Mouse (Mus musculus): ENCODE results near the gene Vmo1. TPM values are rescaled to one million over a fixed set of nuclear protein-coding genes. Genes with fewer than 3 reads are reported as not detected.
"Not testable (repeated sequence)": the region's sequence is repeated elsewhere in the genome, so short reads cannot be mapped to it uniquely, and the experiment has no call there.

The Vmo1 gene
- polyA plus RNA-seq, 1 experiment from 2014 or later: not detected

- H3K9me3 ChIP-seq: no peaks in the 10 kb centered on the region
- WGBS: 69% methylated on average over 14 of the region's 14 CpGs
- no peak overlapping the region for H3K4me2 ChIP-seq
Observed at GRCm38 (mm10) chr11:70499566-70500475, 14.6 kb downstream of the Vmo1 start.

GRCm38 (mm10) chr11:70489684-70490083 is 24.7 kb downstream of the Vmo1 start:
- H3K27me3 ChIP-seq: no peaks in the 10 kb centered on the region
- no peak for ATAC-seq (ENCODE audit: low FRiP score, low read depth)
- no peak overlapping the region for H3K9ac ChIP-seq
- no peak overlapping the region for H3K27ac ChIP-seq (replicated peaks)
- H3K4me1 ChIP-seq (replicated peaks): no peaks in the 10 kb centered on the region
- H3K9me3 ChIP-seq: no peaks in the 10 kb centered on the region
- no peaks in the 10 kb centered on the region for H3K36me3 ChIP-seq
- H3K4me2 ChIP-seq: no peak overlapping the region
- 90% methylated on average over 6 of the region's 6 CpGs for WGBS
- no peak overlapping the region for H3K4me3 ChIP-seq

More at GRCm38 (mm10) chr11:70499566-70500475, 14.6 kb downstream of the Vmo1 start:
- no peak overlapping the region for H3K27ac ChIP-seq (replicated peaks)
- no peak overlapping the region for H3K9ac ChIP-seq
- no peaks in the 10 kb centered on the region for H3K27me3 ChIP-seq
- H3K4me3 ChIP-seq: no peak overlapping the region
- no peaks in the 10 kb centered on the region for H3K4me1 ChIP-seq (replicated peaks)
- H3K36me3 ChIP-seq: no peaks in the 10 kb centered on the region
- no peak for ATAC-seq (ENCODE audit: low FRiP score, low read depth)

GRCm38 (mm10) chr11:70489138-70489537 is 25.3 kb downstream of the Vmo1 start:
- ATAC-seq (ENCODE audit: low FRiP score, low read depth): no peak
- no peak overlapping the region for H3K9ac ChIP-seq
- no peak overlapping the region for H3K27ac ChIP-seq (replicated peaks)
- H3K4me1 ChIP-seq (replicated peaks): no peaks in the 10 kb centered on the region
- no peaks in the 10 kb centered on the region for H3K36me3 ChIP-seq
- H3K4me3 ChIP-seq: no peak overlapping the region
- H3K4me2 ChIP-seq: no peak overlapping the region
- 86% methylated on average over 3 of the region's 3 CpGs for WGBS
- H3K27me3 ChIP-seq: no peaks in the 10 kb centered on the region
- no peaks in the 10 kb centered on the region for H3K9me3 ChIP-seq

- no peak for ATAC-seq (ENCODE audit: low FRiP score, low read depth)
Observed at GRCm38 (mm10) chr11:70487816-70488215, 26.6 kb downstream of the Vmo1 start.

GRCm38 (mm10) chr11:70485498-70485897 is 28.9 kb downstream of the Vmo1 start:
- no peaks in the 10 kb centered on the region for H3K27me3 ChIP-seq
- no peak overlapping the region for H3K4me3 ChIP-seq
- no peaks in the 10 kb centered on the region for H3K4me1 ChIP-seq (replicated peaks)
- ATAC-seq (ENCODE audit: low FRiP score, low read depth): no peak
- H3K4me2 ChIP-seq: no peak overlapping the region
- no peak overlapping the region for H3K9ac ChIP-seq
- H3K36me3 ChIP-seq: no peaks in the 10 kb centered on the region
- H3K27ac ChIP-seq (replicated peaks): no peak overlapping the region
- WGBS: 70% methylated on average over 2 of the region's 2 CpGs
- H3K9me3 ChIP-seq: no peaks in the 10 kb centered on the region

More at GRCm38 (mm10) chr11:70487816-70488215, 26.6 kb downstream of the Vmo1 start:
- Histone ChIP-seq H3K4me2 (no peak overlapping the region), H3K4me3 (no peak overlapping the region), H3K27me3 (no peaks in the 10 kb centered on the region), H3K9me3 (no peaks in the 10 kb centered on the region), H3K9ac (no peak overlapping the region), H3K4me1 (replicated peaks) (no peaks in the 10 kb centered on the region), H3K27ac (replicated peaks) (no peak overlapping the region), H3K36me3 (no peaks in the 10 kb centered on the region)
- WGBS: 52% methylated on average over 4 of the region's 4 CpGs

GRCm38 (mm10) chr11:70474872-70475534 is 39.4 kb downstream of the Vmo1 start:
- H3K4me3 ChIP-seq: no peak overlapping the region
- H3K9me3 ChIP-seq: no peaks in the 10 kb centered on the region
- H3K4me2 ChIP-seq: no peak overlapping the region
- H3K9ac ChIP-seq: no peak overlapping the region
- ATAC-seq (ENCODE audit: low FRiP score, low read depth): no peak
- no peaks in the 10 kb centered on the region for H3K36me3 ChIP-seq
- H3K4me1 ChIP-seq (replicated peaks): no peaks in the 10 kb centered on the region
- H3K27ac ChIP-seq (replicated peaks): no peak overlapping the region
- no peaks in the 10 kb centered on the region for H3K27me3 ChIP-seq
- 82% methylated on average over 12 of the region's 12 CpGs for WGBS

- 91% methylated on average over 5 of the region's 5 CpGs for WGBS
- not testable (repeated sequence) for ATAC-seq (ENCODE audit: low FRiP score, low read depth)
Observed at GRCm38 (mm10) chr11:70473291-70473690, 41.1 kb downstream of the Vmo1 start.

GRCm38 (mm10) chr11:70472716-70473115 is 41.7 kb downstream of the Vmo1 start:
- H3K27ac ChIP-seq (replicated peaks): no peak overlapping the region

More at GRCm38 (mm10) chr11:70473291-70473690, 41.1 kb downstream of the Vmo1 start:
- H3K27me3 ChIP-seq; H3K4me3 ChIP-seq; H3K4me1 ChIP-seq (replicated peaks); H3K4me2 ChIP-seq; H3K9ac ChIP-seq; H3K27ac ChIP-seq (replicated peaks); H3K9me3 ChIP-seq; H3K36me3 ChIP-seq: not testable (repeated sequence)

GRCm38 (mm10) chr11:70469764-70470163 is 44.7 kb downstream of the Vmo1 start:
- Histone ChIP-seq H3K27me3 (peaks cover 8% of the 10 kb centered on the region; the same call in 1 of the 2 replicates), H3K9me3 (no peaks in the 10 kb centered on the region), H3K4me2 (no peak overlapping the region), H3K4me1 (replicated peaks) (peaks cover 9% of the 10 kb centered on the region), H3K4me3 (no peak overlapping the region), H3K9ac (no peak overlapping the region), H3K27ac (replicated peaks) (no peak overlapping the region), H3K36me3 (no peaks in the 10 kb centered on the region)
- ATAC-seq (ENCODE audit: low FRiP score, low read depth): no peak
- 85% methylated on average over 3 of the region's 3 CpGs for WGBS

More at GRCm38 (mm10) chr11:70472716-70473115, 41.7 kb downstream of the Vmo1 start:
- no peak overlapping the region for H3K4me3 ChIP-seq
- no peaks in the 10 kb centered on the region for H3K4me1 ChIP-seq (replicated peaks)
- H3K9ac ChIP-seq: no peak overlapping the region
- no peak for ATAC-seq (ENCODE audit: low FRiP score, low read depth)
- H3K4me2 ChIP-seq: no peak overlapping the region
- no peaks in the 10 kb centered on the region for H3K9me3 ChIP-seq
- H3K36me3 ChIP-seq: no peaks in the 10 kb centered on the region
- H3K27me3 ChIP-seq: no peaks in the 10 kb centered on the region

GRCm38 (mm10) chr11:70467902-70468619 is 46.4 kb downstream of the Vmo1 start:
- H3K9ac ChIP-seq: no peak overlapping the region
- H3K36me3 ChIP-seq: no peaks in the 10 kb centered on the region
- no peaks in the 10 kb centered on the region for H3K9me3 ChIP-seq
- H3K4me3 ChIP-seq: no peak overlapping the region
- 88% methylated on average over 5 of the region's 5 CpGs for WGBS
- peaks cover 9% of the 10 kb centered on the region for H3K4me1 ChIP-seq (replicated peaks)
- ATAC-seq (ENCODE audit: low FRiP score, low read depth): no peak
- H3K27ac ChIP-seq (replicated peaks): no peak overlapping the region
- no peak overlapping the region for H3K4me2 ChIP-seq
- H3K27me3 ChIP-seq: peaks cover 8% of the 10 kb centered on the region

- H3K4me1 ChIP-seq (replicated peaks): peaks cover 9% of the 10 kb centered on the region
- H3K4me3 ChIP-seq: peak overlapping the region; percentile 23
- H3K9ac ChIP-seq: 0 out of 2 replicates have a peak overlapping the region, but pooled peaks have one; percentile 15
- H3K36me3 ChIP-seq: no peaks in the 10 kb centered on the region
- no peaks in the 10 kb centered on the region for H3K9me3 ChIP-seq
- 17% methylated on average over 23 of the region's 23 CpGs for WGBS
- no peak for ATAC-seq (ENCODE audit: low FRiP score, low read depth)
- no peak overlapping the region for H3K27ac ChIP-seq (replicated peaks)
- H3K27me3 ChIP-seq: peaks cover 17% of the 10 kb centered on the region
- H3K4me2 ChIP-seq: peak overlapping the region; percentile 51
Observed at GRCm38 (mm10) chr11:70465824-70466223, 48.6 kb downstream of the Vmo1 start.

- ATAC-seq (ENCODE audit: low FRiP score, low read depth): no peak
- Histone ChIP-seq H3K27ac (replicated peaks) (no peak overlapping the region), H3K4me3 (peak overlapping the region; percentile 23), H3K4me2 (peak overlapping the region; percentile 51), H3K27me3 (peaks cover 23% of the 10 kb centered on the region), H3K9me3 (no peaks in the 10 kb centered on the region), H3K4me1 (replicated peaks) (peaks cover 9% of the 10 kb centered on the region), H3K9ac (no peak overlapping the region), H3K36me3 (no peaks in the 10 kb centered on the region)
- 24% methylated on average over 16 of the region's 16 CpGs for WGBS
Observed at GRCm38 (mm10) chr11:70465211-70465610, 49.2 kb downstream of the Vmo1 start.
